Mouse (Mus musculus) heart, embryonic 12.5 days (tissue): ENCODE data around the gene Spata32. TPM values are rescaled to one million over a fixed set of nuclear protein-coding genes. Genes with fewer than 3 reads are reported as not detected.
"Not testable (repeated sequence)": the region's sequence is repeated elsewhere in the genome, so short reads cannot be mapped to it uniquely, and the experiment has no call there.

ENCODE experiments used
- ATAC-seq: fragments of 200-750 bp; cut with Nextera tagmentation; 2 replicates; pipeline ENCODE4 v1.8.0; 2017; ENCODE audit warnings: moderate TSS enrichment, moderate library complexity; ENCODE audit not compliant: insufficient number of reproducible peaks, low FRiP score
- H3K27ac ChIP-seq: fragments of 300-500 bp; sonication (generic); 2 replicates; pipeline ENCODE4 v1.5.1; 2016; ENCODE audit warnings: mild to moderate bottlenecking, moderate library complexity; ENCODE audit not compliant: poor library complexity, severe bottlenecking
- H3K27me3 ChIP-seq: fragments of 300-500 bp; sonication (generic); replicated peaks from 2 replicates; pipeline ENCODE4 v1.6.1; 2016; ENCODE audit warnings: mild to moderate bottlenecking, moderate library complexity
- H3K36me3 ChIP-seq: fragments of 300-500 bp; sonication (generic); 2 replicates; pipeline ENCODE4 v1.6.1; 2016; ENCODE audit warnings: mild to moderate bottlenecking, moderate library complexity
- H3K4me1 ChIP-seq: fragments of 300-500 bp; sonication (generic); replicated peaks from 2 replicates; pipeline ENCODE4 v1.6.1; 2016; ENCODE audit warnings: mild to moderate bottlenecking
- H3K4me2 ChIP-seq: fragments of 300-500 bp; sonication (generic); 2 replicates; pipeline ENCODE4 v1.6.1; 2016; ENCODE audit warnings: mild to moderate bottlenecking, moderate library complexity
- H3K4me3 ChIP-seq: fragments of 300-500 bp; sonication (generic); 2 replicates; pipeline ENCODE4 v1.5.1; 2016; ENCODE audit warnings: mild to moderate bottlenecking
- H3K9ac ChIP-seq: fragments of 300-500 bp; sonication (generic); 2 replicates; pipeline ENCODE4 v1.6.1; 2016; ENCODE audit warnings: mild to moderate bottlenecking, moderate library complexity
- H3K9me3 ChIP-seq: fragments of 300-500 bp; sonication (generic); replicated peaks from 2 replicates; pipeline ENCODE4 v1.6.1; 2016; ENCODE audit warnings: mild to moderate bottlenecking, moderate library complexity
- WGBS: fragments of 180-500 bp; shearing (Covaris S2); methylation state at CpG from one replicate; pipeline ENCODE4 v1.1.7; 2016; 5-methylcytosine and 5-hydroxymethylcytosine counted together
- polyA plus RNA-seq: library from polyadenylated mRNA; unstranded; fragments of >200 nt; fragmentation: Nextera tagmentation; extraction: Ambion mirVana; gene quantifications from 2 replicates; pipeline ENCODE4 v1.2.1, GENCODE M21; 2016

Gene Spata32
- polyA plus RNA-seq, 1 experiment from 2014 or later, result not detected

GRCm38 (mm10) chr11:103223444-103223843, 5.2 kb upstream of the Spata32 start:
- Histone ChIP-seq H3K9me3 (no peaks in the 10 kb centered on the region), H3K4me3 (no peak overlapping the region), H3K27me3 (peaks cover 12% of the 10 kb centered on the region; the same call in 1 of the 2 replicates), H3K4me1 (peaks cover 6% of the 10 kb centered on the region; the same call in 1 of the 2 replicates), H3K9ac (no peak overlapping the region), H3K27ac (no peak overlapping the region), H3K36me3 (peaks cover 64% of the 10 kb centered on the region), H3K4me2 (no peak overlapping the region)
- WGBS, result 71% methylated on average over 10 of the region's 10 CpGs
- no peak for ATAC-seq

- not testable (repeated sequence) for H3K4me3 ChIP-seq, ATAC-seq, H3K27ac ChIP-seq, H3K9me3 ChIP-seq, H3K9ac ChIP-seq, H3K4me2 ChIP-seq
- peaks cover 10% of the 10 kb centered on the region; the same call in 1 of the 2 replicates for H3K4me1 ChIP-seq
- 79% methylated on average over 4 of the region's 4 CpGs for WGBS
- peaks cover 62% of the 10 kb centered on the region for H3K36me3 ChIP-seq
- peaks cover 12% of the 10 kb centered on the region; the same call in 1 of the 2 replicates for H3K27me3 ChIP-seq
Measured at GRCm38 (mm10) chr11:103222718-103223117, 4.5 kb upstream of the Spata32 start.

GRCm38 (mm10) chr11:103221437-103221836, 3.2 kb upstream of the Spata32 start:
- Histone ChIP-seq H3K4me3 (no peak overlapping the region), H3K27ac (no peak overlapping the region), H3K9ac (no peak overlapping the region), H3K36me3 (peaks cover 49% of the 10 kb centered on the region), H3K27me3 (peaks cover 19% of the 10 kb centered on the region), H3K4me2 (no peak overlapping the region), H3K4me1 (peaks cover 10% of the 10 kb centered on the region; the same call in 1 of the 2 replicates), H3K9me3 (no peaks in the 10 kb centered on the region)
- ATAC-seq, result no peak
- 83% methylated on average over 6 of the region's 6 CpGs for WGBS

- Histone ChIP-seq H3K27me3 (peaks cover 22% of the 10 kb centered on the region), H3K9me3 (no peaks in the 10 kb centered on the region)
- WGBS, result 77% methylated on average over 4 of the region's 4 CpGs
Measured at GRCm38 (mm10) chr11:103219995-103220394, 1.8 kb upstream of the Spata32 start.

GRCm38 (mm10) chr11:103219259-103219658, 1.0 kb upstream of the Spata32 start:
- no peak overlapping the region for H3K4me3 ChIP-seq
- 84% methylated on average over 5 of the region's 5 CpGs for WGBS
- H3K4me2 ChIP-seq, result no peak overlapping the region

More at GRCm38 (mm10) chr11:103219995-103220394, 1.8 kb upstream of the Spata32 start:
- peaks cover 34% of the 10 kb centered on the region for H3K36me3 ChIP-seq
- H3K4me2 ChIP-seq, result no peak overlapping the region
- no peak overlapping the region for H3K27ac ChIP-seq
- peaks cover 10% of the 10 kb centered on the region; the same call in 1 of the 2 replicates for H3K4me1 ChIP-seq
- no peak for ATAC-seq
- H3K9ac ChIP-seq, result no peak overlapping the region
- H3K4me3 ChIP-seq, result no peak overlapping the region

GRCm38 (mm10) chr11:103218517-103218901, 277 bp upstream of the Spata32 start:
- Histone ChIP-seq H3K9ac (peak overlapping the region; percentile 61), H3K27ac (no peak overlapping the region), H3K36me3 (peaks cover 22% of the 10 kb centered on the region), H3K4me1 (peaks cover 6% of the 10 kb centered on the region; the same call in 1 of the 2 replicates), H3K4me2 (peak overlapping the region; percentile 90), H3K27me3 (peaks cover 22% of the 10 kb centered on the region), H3K9me3 (no peaks in the 10 kb centered on the region; the same call in 1 of the 2 replicates), H3K4me3 (peak overlapping the region; percentile 52)
- ATAC-seq, result no peak
- WGBS, result 24% methylated on average over 6 of the region's 6 CpGs

More at GRCm38 (mm10) chr11:103219259-103219658, 1.0 kb upstream of the Spata32 start:
- no peaks in the 10 kb centered on the region for H3K9me3 ChIP-seq
- peaks cover 29% of the 10 kb centered on the region for H3K36me3 ChIP-seq
- no peak overlapping the region for H3K9ac ChIP-seq
- peaks cover 22% of the 10 kb centered on the region for H3K27me3 ChIP-seq
- H3K4me1 ChIP-seq, result peaks cover 10% of the 10 kb centered on the region; the same call in 1 of the 2 replicates
- ATAC-seq, result no peak
- no peak overlapping the region for H3K27ac ChIP-seq

- peaks cover 8% of the 10 kb centered on the region for H3K36me3 ChIP-seq
- no peak overlapping the region for H3K27ac ChIP-seq
- WGBS, result 59% methylated on average over 1 of the region's 1 CpGs
- H3K4me2 ChIP-seq, result no peak overlapping the region
- H3K4me1 ChIP-seq, result peaks cover 6% of the 10 kb centered on the region; the same call in 1 of the 2 replicates
- H3K27me3 ChIP-seq, result peaks cover 18% of the 10 kb centered on the region
- peaks cover 5% of the 10 kb centered on the region; the same call in 1 of the 2 replicates for H3K9me3 ChIP-seq
- no peak for ATAC-seq
- no peak overlapping the region for H3K9ac ChIP-seq
- no peak overlapping the region for H3K4me3 ChIP-seq
Measured at GRCm38 (mm10) chr11:103215355-103215754, 2.9 kb downstream of the Spata32 start.

GRCm38 (mm10) chr11:103213712-103214111, 4.5 kb downstream of the Spata32 start:
- ATAC-seq, result no peak
- H3K4me2 ChIP-seq, result no peak overlapping the region
- peaks cover 12% of the 10 kb centered on the region for H3K27me3 ChIP-seq
- WGBS, result 83% methylated on average over 5 of the region's 5 CpGs
- H3K4me3 ChIP-seq, result no peak overlapping the region
- H3K36me3 ChIP-seq, result no peaks in the 10 kb centered on the region
- H3K4me1 ChIP-seq, result peaks cover 6% of the 10 kb centered on the region; the same call in 1 of the 2 replicates
- H3K9ac ChIP-seq, result no peak overlapping the region
- peaks cover 5% of the 10 kb centered on the region; the same call in 1 of the 2 replicates for H3K9me3 ChIP-seq
- H3K27ac ChIP-seq, result no peak overlapping the region

GRCm38 (mm10) chr11:103210291-103210690, 7.9 kb downstream of the Spata32 start:
- Histone ChIP-seq H3K27ac (no peak overlapping the region), H3K27me3 (peaks cover 7% of the 10 kb centered on the region; the same call in 1 of the 2 replicates), H3K4me2 (no peak overlapping the region), H3K9me3 (peaks cover 5% of the 10 kb centered on the region; the same call in 1 of the 2 replicates), H3K36me3 (no peaks in the 10 kb centered on the region), H3K4me3 (no peak overlapping the region), H3K4me1 (no peaks in the 10 kb centered on the region), H3K9ac (no peak overlapping the region)
- no peak for ATAC-seq
- 60% methylated on average over 8 of the region's 8 CpGs for WGBS

- H3K9me3 ChIP-seq, result 0 out of 2 replicates have a peak, but pooled peaks cover 4% of the 10 kb centered on the region
- H3K27ac ChIP-seq, result no peak within 1 kb of the TSS
- no peaks in the 10 kb centered on the region for H3K4me1 ChIP-seq
- H3K36me3 ChIP-seq, result no peaks in the 10 kb centered on the region
- no peak for ATAC-seq
- H3K9ac ChIP-seq, result no peak within 1 kb of the TSS
- WGBS, result 78% methylated on average over 3 of the region's 3 CpGs
- H3K4me3 ChIP-seq, result no peak within 1 kb of the TSS
- no peak within 1 kb of the TSS for H3K4me2 ChIP-seq
- H3K27me3 ChIP-seq, result peaks cover 7% of the 10 kb centered on the region; the same call in 1 of the 2 replicates
Measured at GRCm38 (mm10) chr11:103208458-103208857, 9.8 kb downstream of the Spata32 start, which contains the start of gene 1700023F06Rik. Gene 1700023F06Rik (minus strand): TSS chr11:103208558.

- 79% methylated on average over 6 of the region's 6 CpGs for WGBS
- Histone ChIP-seq H3K36me3 (no peaks in the 10 kb centered on the region), H3K4me3 (no peak overlapping the region), H3K9ac (no peak overlapping the region), H3K27me3 (peaks cover 10% of the 10 kb centered on the region), H3K4me2 (no peak overlapping the region), H3K9me3 (no peaks in the 10 kb centered on the region), H3K27ac (no peak overlapping the region), H3K4me1 (peaks cover 7% of the 10 kb centered on the region)
- no peak for ATAC-seq
Measured at GRCm38 (mm10) chr11:103206203-103206602, 12.0 kb downstream of the Spata32 start.
